Mouse (Mus musculus): ENCODE results near the gene Traf3. TPM values are rescaled to one million over a fixed set of nuclear protein-coding genes. Genes with fewer than 3 reads are reported as not detected.

The Traf3 gene
- polyA plus RNA-seq, 1 experiment from 2014 or later, result 15.7 TPM

DNA sequence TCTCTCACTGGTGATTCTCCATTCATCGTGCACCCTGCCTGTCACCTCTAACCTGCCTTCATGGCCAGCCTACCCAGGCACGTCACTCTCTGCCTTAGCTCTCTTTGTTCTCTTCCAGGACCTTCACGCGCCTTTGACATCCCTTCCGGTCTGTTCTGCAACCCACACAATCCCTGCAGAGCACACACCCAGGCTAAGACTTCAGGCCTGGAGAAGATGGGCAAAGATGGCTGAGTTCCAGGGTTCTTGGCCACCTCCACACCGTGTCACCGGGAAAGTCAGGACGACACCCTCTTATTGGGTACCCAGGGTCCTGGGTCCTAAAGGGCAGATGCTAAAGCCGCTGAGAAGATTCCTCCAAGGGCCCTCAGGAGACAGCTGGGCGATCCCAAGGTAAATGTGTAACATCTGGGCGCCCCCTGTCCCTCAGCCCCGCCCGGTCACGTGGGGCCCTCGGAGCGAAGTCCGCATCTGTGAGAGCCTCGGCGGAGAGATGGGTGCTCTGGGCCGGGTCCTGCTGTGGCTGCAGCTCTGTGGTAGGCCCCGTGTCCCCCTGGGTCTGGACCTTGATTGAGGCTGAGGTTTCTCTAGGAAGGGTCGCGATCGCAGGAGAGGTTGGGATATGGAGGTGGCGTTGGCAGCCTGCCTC, 104.6 kb downstream of the Traf3 start, which contains the start of gene Amn:
TSS of gene Amn (plus strand) at position 467 of the 649 bp plus-strand sequence.
- Histone ChIP-seq H3K4me3 (replicated peaks) (no peak within 1 kb of the TSS), H3K4me1 (replicated peaks) (peaks cover 27% of the 10 kb centered on the region), H3K36me3 (0 out of 2 replicates have a peak, but pooled peaks cover 6% of the 10 kb centered on the region), H3K9me3 (no peaks in the 10 kb centered on the region), H3K27ac (no peak within 1 kb of the TSS), H3K9ac (replicated peaks) (no peak within 1 kb of the TSS), H3K27me3 (peaks cover 69% of the 10 kb centered on the region), H3K4me2 (replicated peaks) (no peak within 1 kb of the TSS)
- 44% methylated on average over 25 of the region's 25 CpGs for WGBS
- ATAC-seq, result no peak

DNA sequence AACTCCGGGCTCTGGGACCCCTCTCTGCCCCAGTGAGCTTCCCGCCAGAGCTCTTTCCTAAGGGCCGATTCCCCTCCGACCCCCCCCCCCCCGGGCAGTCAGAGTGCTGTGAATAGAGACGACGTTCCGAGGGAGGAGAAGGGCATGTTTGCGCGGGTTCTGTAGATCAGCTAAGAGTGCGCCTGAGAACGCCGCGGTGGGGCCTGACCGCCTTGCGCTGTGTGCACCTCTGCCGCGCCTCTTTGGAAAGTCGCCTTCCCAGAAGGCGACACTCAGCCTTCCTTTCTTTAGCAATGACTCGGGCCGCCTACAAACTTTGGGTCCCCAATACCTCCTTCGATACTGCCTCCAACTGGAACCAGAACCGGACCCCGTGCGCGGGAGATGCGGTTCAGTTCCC, 105.2 kb downstream of the Traf3 start:
- 8% methylated on average over 28 of the region's 28 CpGs for WGBS
- Histone ChIP-seq H3K27me3 (peaks cover 75% of the 10 kb centered on the region), H3K36me3 (0 out of 2 replicates have a peak, but pooled peaks cover 4% of the 10 kb centered on the region), H3K9me3 (no peaks in the 10 kb centered on the region), H3K4me2 (replicated peaks) (no peak overlapping the region), H3K9ac (replicated peaks) (no peak overlapping the region), H3K4me3 (replicated peaks) (no peak overlapping the region), H3K4me1 (replicated peaks) (peaks cover 24% of the 10 kb centered on the region), H3K27ac (no peak overlapping the region)
- ATAC-seq, result no peak

DNA sequence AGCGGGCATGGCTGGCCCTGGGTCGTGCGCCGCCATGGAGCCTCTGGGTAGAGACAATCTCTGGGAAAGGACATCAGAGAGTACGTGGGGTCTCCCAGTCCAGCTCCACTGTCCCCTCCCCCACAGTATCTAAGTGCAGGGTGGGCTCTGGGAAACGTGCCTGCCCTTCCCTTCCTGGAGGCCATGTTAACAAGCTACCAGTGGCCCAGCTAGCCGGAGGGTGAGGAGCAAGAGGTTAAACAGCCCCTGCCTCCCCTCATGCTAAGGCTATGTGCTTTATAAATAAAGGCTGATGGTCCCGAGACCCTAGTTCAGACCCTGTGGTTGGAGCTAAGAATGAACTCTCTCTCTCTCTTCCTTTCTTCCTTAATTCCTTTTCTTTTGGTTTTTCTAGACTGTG, 105.8 kb downstream of the Traf3 start:
- peaks cover 81% of the 10 kb centered on the region for H3K27me3 ChIP-seq
- H3K9me3 ChIP-seq, result no peaks in the 10 kb centered on the region
- H3K27ac ChIP-seq, result no peak overlapping the region
- ATAC-seq, result no peak
- no peak overlapping the region for H3K9ac ChIP-seq (replicated peaks)
- H3K36me3 ChIP-seq, result 0 out of 2 replicates have a peak, but pooled peaks cover 4% of the 10 kb centered on the region
- H3K4me2 ChIP-seq (replicated peaks), result no peak overlapping the region
- peaks cover 23% of the 10 kb centered on the region for H3K4me1 ChIP-seq (replicated peaks)
- H3K4me3 ChIP-seq (replicated peaks), result no peak overlapping the region
- WGBS, result 19% methylated on average over 8 of the region's 8 CpGs

DNA sequence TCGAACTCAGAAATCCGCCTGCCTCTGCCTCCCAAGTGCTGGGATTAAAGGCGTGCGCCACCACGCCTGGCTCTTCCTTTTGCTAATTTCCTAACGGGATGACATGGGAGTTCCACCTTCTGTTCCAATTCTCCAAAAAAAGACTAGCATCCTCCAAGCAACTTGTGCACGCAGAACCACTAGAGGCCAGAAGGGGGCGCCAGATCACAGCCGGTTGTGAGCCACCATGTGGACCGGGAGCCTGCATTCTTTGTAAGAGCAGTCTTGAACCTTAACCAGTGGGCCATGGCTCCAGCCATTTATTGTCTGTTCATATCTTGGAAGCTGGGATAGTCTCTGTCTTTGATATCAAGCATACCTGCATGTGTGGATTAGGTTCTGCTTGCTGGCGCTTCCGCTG, 106.2 kb downstream of the Traf3 start:
- ATAC-seq, result no peak
- 17% methylated on average over 12 of the region's 12 CpGs for WGBS

DNA sequence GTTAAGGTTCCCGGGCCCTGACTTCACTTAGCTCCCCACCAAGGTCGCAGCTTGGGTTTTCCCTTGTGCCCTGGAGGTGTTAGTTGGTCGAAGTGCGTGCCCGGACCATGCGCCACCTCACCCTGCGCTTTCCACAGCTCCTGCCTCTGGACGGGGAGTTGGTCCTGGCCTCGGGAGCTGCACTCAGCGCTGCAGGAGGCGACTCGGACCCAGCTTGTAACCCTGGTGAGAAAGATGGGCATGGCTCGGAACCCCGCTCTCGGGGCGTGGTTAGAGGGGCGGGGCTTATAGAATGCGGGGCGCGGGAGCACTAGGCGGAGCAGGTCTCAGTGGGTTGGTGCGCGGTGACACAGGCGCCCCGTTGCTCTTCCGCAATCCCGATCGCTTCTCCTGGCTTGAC, 107.8 kb downstream of the Traf3 start:
- Histone ChIP-seq H3K36me3 (no peaks in the 10 kb centered on the region), H3K4me1 (replicated peaks) (peaks cover 23% of the 10 kb centered on the region), H3K4me3 (replicated peaks) (peak overlapping the region; percentile 43), H3K9ac (replicated peaks) (peak overlapping the region; percentile 63), H3K27ac (no peak overlapping the region), H3K9me3 (no peaks in the 10 kb centered on the region), H3K27me3 (peaks cover 89% of the 10 kb centered on the region), H3K4me2 (replicated peaks) (peak overlapping the region; percentile 71)
- ATAC-seq, result no peak
- WGBS, result 3% methylated on average over 28 of the region's 28 CpGs

More for the DNA sequence above, 106.2 kb downstream of the Traf3 start:
- Histone ChIP-seq H3K4me2 (replicated peaks) (no peak overlapping the region), H3K9ac (replicated peaks) (no peak overlapping the region), H3K9me3 (no peaks in the 10 kb centered on the region), H3K27me3 (peaks cover 86% of the 10 kb centered on the region), H3K27ac (no peak overlapping the region), H3K4me1 (replicated peaks) (peaks cover 23% of the 10 kb centered on the region), H3K36me3 (no peaks in the 10 kb centered on the region), H3K4me3 (replicated peaks) (no peak overlapping the region)

DNA sequence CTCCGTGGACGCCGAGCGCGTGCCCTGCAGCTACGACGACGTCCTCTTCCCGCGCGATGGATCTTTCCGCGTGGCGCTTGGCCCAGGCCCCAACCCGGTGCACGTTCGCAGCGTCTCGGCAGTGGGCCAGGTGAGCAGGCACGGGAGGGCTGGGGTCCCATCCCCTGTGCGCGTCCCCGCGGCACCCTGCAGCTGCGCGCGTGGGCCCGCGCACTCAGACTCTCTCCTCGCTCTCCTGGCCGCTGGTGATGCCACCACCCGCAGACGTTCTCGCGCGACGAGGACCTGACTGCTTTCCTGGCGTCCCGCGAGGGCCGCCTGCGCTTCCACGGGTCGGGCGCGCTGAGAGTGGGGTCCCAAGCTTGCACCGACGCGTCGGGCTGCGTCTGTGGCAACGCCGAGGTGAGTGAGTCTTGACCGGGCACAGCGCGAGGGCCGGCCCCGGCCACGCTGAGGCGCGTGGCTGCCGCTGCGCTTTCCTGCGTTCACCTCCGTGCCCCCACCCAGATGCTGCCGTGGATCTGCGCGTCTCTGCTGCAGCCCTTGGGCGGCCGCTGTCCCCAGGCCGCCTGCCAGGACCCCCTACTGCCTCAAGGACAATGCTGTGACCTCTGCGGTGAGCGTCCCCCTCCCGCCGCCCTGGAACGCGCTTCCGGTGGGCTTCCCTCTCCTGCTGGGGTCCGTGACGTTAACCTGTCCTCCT, 108.4 kb downstream of the Traf3 start:
- WGBS, result 3% methylated on average over 80 of the region's 80 CpGs
- H3K9ac ChIP-seq (replicated peaks), result peak overlapping the region; percentile 63
- peaks cover 83% of the 10 kb centered on the region for H3K27me3 ChIP-seq
- no peaks in the 10 kb centered on the region for H3K36me3 ChIP-seq
- peaks cover 23% of the 10 kb centered on the region for H3K4me1 ChIP-seq (replicated peaks)
- H3K27ac ChIP-seq, result no peak overlapping the region
- ATAC-seq, result 0 out of 2 replicates have a peak, but pooled peaks have one; percentile 13
- peak overlapping the region; percentile 43 for H3K4me3 ChIP-seq (replicated peaks)
- no peaks in the 10 kb centered on the region for H3K9me3 ChIP-seq
- peak overlapping the region; percentile 71 for H3K4me2 ChIP-seq (replicated peaks)

DNA sequence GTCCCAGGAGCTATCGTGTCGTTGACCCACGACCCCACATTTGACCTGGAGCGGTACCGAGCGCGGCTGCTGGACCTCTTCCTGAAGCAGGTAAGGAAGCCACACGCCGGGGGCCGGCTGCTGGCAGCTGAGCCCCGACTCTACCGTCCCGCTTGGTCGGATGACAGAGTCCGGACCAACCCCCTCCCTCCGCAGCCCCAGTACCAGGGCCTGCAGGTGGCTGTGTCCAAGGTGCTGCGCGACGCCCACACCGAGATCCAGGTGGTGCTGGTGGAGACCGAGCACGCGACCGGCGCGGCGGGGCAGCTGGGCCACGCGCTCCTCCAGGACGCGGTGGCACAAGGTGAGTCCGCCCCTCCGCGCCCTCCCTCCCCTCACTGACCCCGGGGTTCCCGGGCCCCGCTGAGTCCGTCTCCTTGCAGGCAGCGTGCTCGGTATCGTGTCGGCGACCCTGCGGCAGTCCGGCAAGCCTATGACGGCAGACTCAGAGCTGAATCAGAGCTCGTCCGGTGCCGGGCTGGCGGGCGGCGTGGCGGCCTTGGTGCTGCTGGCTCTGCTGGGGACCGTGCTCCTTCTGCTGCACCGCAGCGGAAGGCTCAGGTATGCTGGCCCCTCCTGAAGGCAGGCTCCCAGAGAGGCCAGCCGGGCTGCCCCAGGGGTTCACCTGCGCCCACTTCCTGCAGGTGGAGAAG, 109.1 kb downstream of the Traf3 start:
- peak; percentile 26; the same call in 1 of the 2 replicates for ATAC-seq
- H3K9me3 ChIP-seq, result no peaks in the 10 kb centered on the region
- H3K36me3 ChIP-seq, result no peaks in the 10 kb centered on the region
- peak overlapping the region; percentile 63 for H3K9ac ChIP-seq (replicated peaks)
- 1% methylated on average over 58 of the region's 58 CpGs for WGBS
- H3K4me2 ChIP-seq (replicated peaks), result peak overlapping the region; percentile 71
- peaks cover 76% of the 10 kb centered on the region for H3K27me3 ChIP-seq
- peak overlapping the region; percentile 43 for H3K4me3 ChIP-seq (replicated peaks)
- no peak overlapping the region for H3K27ac ChIP-seq
- H3K4me1 ChIP-seq (replicated peaks), result peaks cover 23% of the 10 kb centered on the region

DNA sequence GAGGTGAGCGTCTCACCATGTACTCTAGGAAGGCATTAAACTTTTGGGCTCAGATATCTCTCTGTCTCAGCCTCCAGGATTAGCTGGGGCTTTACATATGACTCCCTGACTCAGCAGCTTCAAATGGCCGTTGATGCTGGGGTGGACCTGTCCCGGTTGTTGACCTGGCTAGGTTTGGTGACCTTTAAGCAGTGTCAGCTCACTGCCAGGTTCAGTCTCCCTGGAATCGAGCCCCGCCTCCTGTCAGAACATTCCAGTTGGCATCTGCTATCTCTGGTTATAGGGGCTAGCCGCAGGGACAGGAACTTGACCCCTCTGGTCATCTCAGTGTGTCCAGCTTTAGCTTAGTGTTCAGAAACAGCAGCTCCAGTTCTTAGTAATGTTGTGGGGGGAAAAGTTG, 110.2 kb downstream of the Traf3 start:
- 58% methylated on average over 6 of the region's 6 CpGs for WGBS

DNA sequence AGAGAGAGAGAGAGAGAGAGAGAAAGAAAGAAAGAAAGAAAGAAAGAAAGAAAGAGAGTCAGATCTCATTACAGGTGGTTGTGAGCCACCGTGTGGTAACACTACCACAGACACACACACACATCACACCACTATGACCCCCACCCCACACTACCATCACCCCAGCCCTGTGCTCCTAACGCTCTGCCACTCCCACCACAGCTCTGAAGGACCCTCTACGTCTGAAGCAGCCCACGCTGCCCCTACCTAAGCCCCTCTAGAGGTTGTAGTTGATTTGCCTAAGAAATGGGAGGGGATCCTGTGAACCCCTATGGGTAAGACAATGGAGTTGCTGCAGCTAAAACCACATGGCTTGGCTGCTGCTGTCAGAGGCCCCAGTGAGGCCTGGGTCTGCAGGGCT, 117.4 kb downstream of the Traf3 start:
- WGBS, result 61% methylated on average over 4 of the region's 4 CpGs
- no peak overlapping the region for H3K4me2 ChIP-seq (replicated peaks)
- no peak overlapping the region for H3K4me3 ChIP-seq (replicated peaks)
- peaks cover 13% of the 10 kb centered on the region for H3K4me1 ChIP-seq (replicated peaks)
- H3K9me3 ChIP-seq, result no peaks in the 10 kb centered on the region
- ATAC-seq, result peak; percentile 24; the same call in 1 of the 2 replicates
- H3K36me3 ChIP-seq, result no peaks in the 10 kb centered on the region
- H3K27ac ChIP-seq, result no peak overlapping the region
- no peaks in the 10 kb centered on the region for H3K27me3 ChIP-seq
- H3K9ac ChIP-seq (replicated peaks), result no peak overlapping the region

More for the DNA sequence above, 110.2 kb downstream of the Traf3 start:
- no peak overlapping the region for H3K9ac ChIP-seq (replicated peaks)
- peaks cover 65% of the 10 kb centered on the region for H3K27me3 ChIP-seq
- H3K27ac ChIP-seq, result no peak overlapping the region
- H3K9me3 ChIP-seq, result no peaks in the 10 kb centered on the region
- H3K4me2 ChIP-seq (replicated peaks), result no peak overlapping the region
- H3K36me3 ChIP-seq, result no peaks in the 10 kb centered on the region
- peaks cover 23% of the 10 kb centered on the region for H3K4me1 ChIP-seq (replicated peaks)
- ATAC-seq, result no peak
- H3K4me3 ChIP-seq (replicated peaks), result no peak overlapping the region

DNA sequence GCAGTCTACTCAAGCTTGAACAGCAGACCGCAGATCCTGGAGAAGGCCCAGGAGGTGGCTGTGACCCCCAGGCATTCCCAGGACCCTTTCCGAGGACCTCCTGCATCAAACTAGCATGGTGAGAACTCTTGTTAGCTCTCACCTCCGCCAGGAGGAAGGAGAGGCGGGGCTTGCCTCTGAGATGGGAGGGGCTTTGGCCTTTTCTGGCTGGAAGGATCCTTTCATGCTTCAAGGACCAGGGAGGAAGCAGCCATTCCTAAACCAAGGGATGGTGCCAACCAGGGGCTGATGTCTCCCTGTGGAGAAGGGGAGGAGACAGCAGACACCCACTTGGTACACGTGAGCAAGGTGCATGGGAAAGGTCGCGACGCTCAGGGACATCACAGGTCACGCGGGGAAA, 118.4 kb downstream of the Traf3 start:
- peaks cover 18% of the 10 kb centered on the region for H3K4me1 ChIP-seq (replicated peaks)
- peak overlapping the region; percentile 28 for H3K4me2 ChIP-seq (replicated peaks)
- no peaks in the 10 kb centered on the region for H3K36me3 ChIP-seq
- no peak overlapping the region for H3K27ac ChIP-seq
- no peak overlapping the region for H3K9ac ChIP-seq (replicated peaks)
- no peak overlapping the region for H3K4me3 ChIP-seq (replicated peaks)
- no peaks in the 10 kb centered on the region for H3K27me3 ChIP-seq
- no peaks in the 10 kb centered on the region for H3K9me3 ChIP-seq
- no peak for ATAC-seq
- 20% methylated on average over 10 of the region's 10 CpGs for WGBS

DNA sequence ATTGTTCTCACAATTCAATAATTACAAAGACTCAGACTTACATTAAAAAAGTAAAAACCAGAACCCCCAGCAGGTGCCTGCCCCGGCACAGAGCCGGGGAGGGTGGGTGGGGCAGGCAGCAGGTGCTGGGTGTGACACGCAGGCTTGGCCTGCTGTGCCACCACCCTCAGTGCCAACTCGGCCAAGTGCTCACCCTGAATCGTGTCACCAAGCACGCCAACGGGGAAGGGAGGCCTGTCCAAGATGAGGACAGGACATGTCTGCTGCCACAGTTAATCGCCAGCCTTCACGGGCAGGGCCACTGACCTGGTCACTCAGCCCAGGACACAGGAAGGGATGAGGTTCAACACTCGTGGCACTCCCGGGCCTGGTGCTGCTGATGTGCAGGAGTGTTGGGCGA, 126.9 kb downstream of the Traf3 start:
- no peak overlapping the region for H3K4me2 ChIP-seq (replicated peaks)
- ATAC-seq, result no peak
- H3K4me3 ChIP-seq (replicated peaks), result no peak overlapping the region
- H3K9ac ChIP-seq (replicated peaks), result no peak overlapping the region
- H3K4me1 ChIP-seq (replicated peaks), result 0 out of 2 replicates have a peak, but pooled peaks cover 6% of the 10 kb centered on the region
- 92% methylated on average over 12 of the region's 12 CpGs for WGBS
- H3K9me3 ChIP-seq, result no peaks in the 10 kb centered on the region
- no peaks in the 10 kb centered on the region for H3K27me3 ChIP-seq
- no peak overlapping the region for H3K27ac ChIP-seq
- peaks cover 77% of the 10 kb centered on the region for H3K36me3 ChIP-seq
